Mouse (Mus musculus) layer of hippocampus, postnatal 14 days (tissue): ENCODE results near the gene Ccnc. TPM values are rescaled to one million over a fixed set of nuclear protein-coding genes. Genes with fewer than 3 reads are reported as not detected.
"Not testable (repeated sequence)": the region's sequence is repeated elsewhere in the genome, so short reads cannot be mapped to it uniquely, and the experiment has no call there.

Source experiments
- DNase-seq, 2 experiments: peaks; one replicate each; pipeline ENCODE4 v3.0.0; 2021 to 2022; ENCODE audit warnings: low spot score in 2 of 2, mixed read lengths in 1 of 2
- total RNA-seq, 2 experiments: library from RNA; stranded (reverse); gene quantifications; 2 replicates each; pipeline ENCODE4 v1.2.3; 2021

Gene Ccnc
- total RNA-seq, 2 experiments from 2014 or later: 39.6 to 45.4 TPM

DNA sequence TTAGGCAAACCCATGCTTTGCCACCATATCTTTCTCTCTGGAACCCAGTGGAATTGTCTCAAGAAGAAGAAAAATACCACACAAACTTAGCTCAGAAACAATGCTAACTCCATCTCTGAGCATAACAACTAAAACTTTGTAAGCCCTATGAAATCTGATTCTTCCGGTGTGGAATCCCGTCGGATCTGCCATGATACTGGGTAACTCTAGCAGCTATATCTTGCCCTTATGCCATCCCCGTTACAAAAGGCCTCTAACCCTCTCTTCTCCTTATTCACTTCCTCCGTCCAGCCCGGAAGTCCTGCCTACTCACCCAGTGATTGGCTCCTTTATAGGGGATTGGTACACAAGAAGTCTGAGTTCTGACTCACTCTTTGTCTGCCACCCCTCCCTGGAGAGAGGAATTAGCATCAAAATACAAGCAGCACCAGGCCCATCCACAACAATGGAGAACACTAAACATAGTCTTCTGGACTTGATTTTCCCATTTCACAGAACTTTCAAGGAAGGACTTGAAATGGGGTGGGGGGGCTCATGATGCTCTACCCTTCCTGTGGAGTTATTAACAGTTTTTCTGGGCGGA is 4.7 kb upstream of the Ccnc start:
- DNase-seq: no peak

GRCm38 (mm10) chr4:21726912-21727614 is 438 bp upstream of the Ccnc start:
- peak; percentile 14 to 59 for DNase-seq

DNA sequence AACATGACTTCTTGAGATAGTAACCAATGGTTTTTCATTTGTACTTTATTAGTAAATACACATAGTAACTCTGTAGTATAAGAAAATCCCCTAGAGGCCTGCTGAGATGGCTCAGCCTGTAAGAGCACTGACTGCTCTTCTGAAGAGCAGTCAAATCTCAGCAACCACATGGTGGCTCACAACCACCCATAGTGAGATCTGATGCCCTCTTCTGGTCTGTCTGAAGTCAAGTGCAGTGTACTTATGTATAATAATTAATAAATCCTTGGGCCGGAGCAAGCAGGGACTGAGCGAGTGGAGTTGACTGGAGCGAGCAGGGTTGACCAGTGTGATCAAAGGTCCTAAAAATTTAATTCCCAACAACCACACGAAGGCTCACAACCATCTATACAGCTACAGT is 11.7 kb downstream of the Ccnc start:
- no peak for DNase-seq

DNA sequence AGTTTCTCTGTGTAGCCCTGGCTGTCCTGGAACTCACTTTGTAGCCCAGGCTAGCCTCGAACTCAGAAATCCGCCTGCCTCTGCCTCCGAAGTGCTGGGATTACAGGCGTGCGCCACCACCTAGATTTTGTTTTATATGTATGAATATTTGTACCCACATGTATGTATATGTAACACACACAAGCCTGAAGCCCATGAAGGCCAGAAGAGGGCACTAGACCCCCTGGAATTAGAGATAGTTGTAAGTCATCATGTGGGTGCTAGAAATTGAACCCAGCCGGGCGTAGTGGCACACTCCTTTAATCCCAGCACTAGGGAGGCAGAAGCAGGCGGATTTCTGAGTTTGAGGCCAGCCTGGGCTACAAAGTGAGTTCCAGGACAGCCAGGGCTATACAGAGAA is 16.6 kb downstream of the Ccnc start:
- not testable (repeated sequence) for DNase-seq

GRCm38 (mm10) chr4:21745723-21746122 is 18.2 kb downstream of the Ccnc start:
- no peak for DNase-seq

GRCm38 (mm10) chr4:21755123-21755789 is 27.8 kb downstream of the Ccnc start:
- no peak for DNase-seq

DNA sequence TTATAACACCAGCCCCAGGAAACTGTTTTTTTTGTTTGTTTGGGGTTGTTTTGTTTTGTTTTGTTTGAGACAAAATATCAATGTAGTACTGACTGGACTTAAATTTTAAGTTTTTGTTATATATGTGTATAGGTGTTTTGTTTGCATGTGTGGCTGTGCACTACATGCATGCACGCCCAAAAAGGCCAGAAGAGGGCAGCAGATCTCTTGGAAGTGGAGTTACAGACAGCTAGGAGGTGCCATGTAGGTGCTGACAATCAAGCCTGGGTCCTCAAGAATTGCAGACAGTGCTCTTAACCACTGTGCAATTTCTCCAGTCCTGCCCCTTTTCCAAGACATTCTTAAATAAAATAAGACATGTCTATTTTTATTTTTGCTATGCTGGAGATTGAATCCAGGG is 31.4 kb downstream of the Ccnc start:
- DNase-seq: no peak

DNA sequence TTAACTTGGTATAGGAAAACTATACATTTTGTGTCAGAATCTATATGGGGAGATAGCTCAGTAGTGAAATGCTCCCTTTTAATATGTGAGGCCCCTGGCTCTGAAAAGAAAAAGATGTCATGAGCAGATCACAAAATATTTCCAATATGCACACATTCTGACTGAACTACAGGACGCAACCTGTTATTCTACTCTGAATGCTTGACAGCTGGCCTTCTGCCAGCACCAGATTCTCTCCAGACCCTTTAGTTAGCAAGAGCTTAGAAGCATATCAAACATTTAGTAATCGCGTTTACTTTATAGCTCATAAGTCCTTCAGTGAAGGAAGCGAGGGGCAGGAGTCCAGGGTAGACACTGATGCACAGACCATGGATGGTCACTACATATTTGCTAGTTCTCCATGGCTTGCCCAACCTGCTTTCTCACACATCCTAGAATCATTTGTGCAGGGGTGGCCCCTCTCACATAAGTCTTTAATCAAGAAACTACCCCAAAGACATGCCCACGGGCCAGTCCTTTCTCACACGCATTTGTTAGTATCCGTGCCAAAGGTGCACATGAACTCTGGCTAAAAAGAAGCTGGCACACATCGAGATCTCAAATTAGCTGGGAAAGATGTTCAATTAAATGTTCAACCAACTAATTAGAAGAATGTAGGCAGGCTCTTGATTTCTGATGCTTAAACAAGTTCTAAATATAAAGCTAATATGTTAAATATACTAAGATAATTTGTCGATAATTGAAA is 34.1 kb downstream of the Ccnc start:
- peak; percentile 39 to 58 for DNase-seq

- no peak for DNase-seq
These were observed 36.3 kb downstream of the Ccnc start for GRCm38 (mm10) chr4:21763827-21764226.

GRCm38 (mm10) chr4:21766171-21766862 is 38.8 kb downstream of the Ccnc start:
- DNase-seq: no peak

DNA sequence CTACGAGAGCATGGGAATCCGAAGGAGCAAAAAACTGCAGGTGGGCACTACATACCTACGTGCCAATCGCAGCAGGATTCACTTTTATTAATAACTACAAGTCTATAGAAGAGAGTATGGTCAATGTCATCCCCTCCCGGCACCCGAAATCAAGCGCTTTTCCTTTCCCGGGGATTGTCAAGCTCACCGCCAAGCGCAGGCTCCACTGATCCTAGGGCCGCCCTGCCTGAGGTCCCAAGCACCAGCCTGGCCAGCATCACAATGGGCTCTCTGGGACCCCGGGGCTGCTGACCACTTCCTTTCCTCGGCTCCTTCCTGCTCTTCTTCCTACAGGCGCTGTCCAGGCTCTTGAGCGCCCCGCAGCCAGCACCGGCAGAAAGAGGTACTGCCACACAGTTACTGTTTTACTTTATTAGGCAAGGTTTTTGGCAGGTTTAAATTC is 39.4 kb downstream of the Ccnc start, which contains the start of the genes Usp45 and Tstd3:
TSS of gene Usp45 (plus strand) at position 294 of the 442 bp plus-strand sequence.
TSS of gene Tstd3 (minus strand) at position 350 of the 442 bp plus-strand sequence.
- DNase-seq: peak; percentile 76 to 90

GRCm38 (mm10) chr4:21771064-21771463 is 43.6 kb downstream of the Ccnc start:
- DNase-seq: no peak

GRCm38 (mm10) chr4:21772306-21772705 is 44.8 kb downstream of the Ccnc start:
- no peak for DNase-seq

DNA sequence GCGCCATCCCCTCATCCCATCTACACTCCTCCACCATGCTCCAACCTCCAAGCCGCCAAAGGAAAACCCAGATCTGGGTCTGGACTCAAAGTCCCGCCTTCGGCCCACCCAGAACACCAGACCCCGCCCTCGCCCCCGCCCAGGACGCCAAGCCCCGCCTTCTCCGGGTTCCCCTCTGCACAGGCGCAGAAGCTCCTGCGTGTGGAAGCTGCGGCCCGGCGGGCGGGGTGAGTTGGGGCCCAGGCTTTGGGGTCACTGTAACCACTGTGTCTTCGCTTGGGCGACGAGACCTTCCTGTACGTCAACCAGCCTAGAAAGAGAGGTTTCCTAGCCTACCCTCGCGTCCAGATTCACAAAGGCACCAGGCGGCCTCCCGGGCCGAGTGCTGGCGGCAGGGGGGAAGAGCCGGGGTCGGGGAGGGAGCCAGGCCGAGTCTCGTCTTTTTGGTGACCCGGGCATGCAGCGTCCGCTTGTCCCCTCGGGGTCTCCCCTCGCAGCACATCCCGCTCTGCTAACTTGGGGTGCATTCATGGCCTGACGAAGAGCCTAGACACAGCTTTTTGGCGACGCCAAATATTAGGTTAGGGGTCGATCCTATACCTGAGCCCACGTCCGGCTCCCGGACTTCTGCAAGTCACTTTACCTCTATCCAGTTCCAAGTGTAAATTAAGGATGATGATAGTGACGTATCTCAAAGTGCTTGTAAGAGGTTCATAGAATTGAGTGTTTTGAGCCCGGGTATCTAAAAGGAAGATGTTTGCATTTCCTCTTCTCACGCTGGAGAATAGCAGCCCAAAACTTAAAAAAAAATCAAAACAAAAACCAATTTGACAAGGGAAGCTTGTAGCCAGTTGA is 48.8 kb downstream of the Ccnc start:
- DNase-seq: peak; percentile 88 to 93

GRCm38 (mm10) chr4:21776946-21777265 is 49.4 kb downstream of the Ccnc start:
- no peak for DNase-seq

DNA sequence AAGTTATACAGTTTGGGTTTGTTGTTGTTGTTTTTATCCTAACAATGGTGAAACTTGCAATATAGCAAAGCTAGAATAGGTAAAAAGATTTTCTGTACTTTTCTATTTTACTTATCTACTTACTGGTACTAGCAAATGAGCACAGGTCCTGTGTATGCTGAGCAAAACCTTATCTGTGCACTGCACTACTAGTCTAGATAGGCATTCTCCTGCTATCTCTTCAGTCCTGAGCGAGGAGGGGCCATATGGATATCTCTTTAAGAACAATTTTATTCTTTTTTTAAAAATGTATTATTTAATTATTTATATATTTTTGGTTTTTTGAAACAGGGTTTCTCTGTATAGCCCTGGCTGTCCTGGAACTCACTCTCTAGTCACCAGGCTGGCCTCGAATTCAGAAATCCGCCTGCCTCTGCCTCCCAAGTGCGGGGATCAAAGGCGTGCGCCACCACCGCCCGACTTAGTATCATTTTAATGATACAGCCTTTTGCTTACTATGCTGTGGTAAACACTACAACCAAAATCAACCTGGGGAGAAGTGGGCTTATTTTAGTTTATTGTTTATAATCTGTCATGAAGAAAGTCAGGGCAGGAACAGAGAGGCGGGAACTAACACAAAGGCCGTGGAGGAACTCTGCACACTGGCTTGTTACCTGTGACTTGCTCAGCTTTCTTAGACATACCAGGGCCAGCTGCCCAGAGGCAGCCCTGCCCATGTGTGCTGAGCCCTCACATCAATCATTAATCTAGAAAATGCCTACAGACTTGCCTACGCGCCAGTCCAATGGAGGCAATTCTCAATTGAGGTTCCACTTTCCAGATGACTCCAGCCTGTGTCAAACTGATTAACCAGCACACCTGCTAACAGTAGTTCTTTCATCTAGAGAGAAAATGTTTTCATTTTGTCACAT is 53.6 kb downstream of the Ccnc start:
- no peak for DNase-seq

DNA sequence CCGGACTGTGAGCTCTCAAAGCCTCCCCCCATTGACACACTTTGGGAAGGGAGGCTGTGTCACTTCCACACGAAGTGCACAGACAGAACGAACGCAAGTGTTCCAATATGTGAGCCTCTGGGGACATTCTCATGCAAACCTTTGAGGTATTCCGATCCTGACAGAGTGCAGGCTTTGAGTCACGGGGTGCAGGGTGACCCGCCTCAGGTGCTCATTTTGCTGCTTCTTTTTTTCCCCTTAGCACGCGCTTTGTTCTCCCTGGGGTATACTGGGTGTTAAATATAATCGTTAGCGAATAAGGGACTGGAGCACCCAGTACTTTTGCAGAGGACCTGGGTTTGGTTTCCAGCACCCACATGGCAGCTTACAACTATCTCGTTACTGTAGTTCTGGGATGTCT is 58.8 kb downstream of the Ccnc start:
- no peak for DNase-seq

DNA sequence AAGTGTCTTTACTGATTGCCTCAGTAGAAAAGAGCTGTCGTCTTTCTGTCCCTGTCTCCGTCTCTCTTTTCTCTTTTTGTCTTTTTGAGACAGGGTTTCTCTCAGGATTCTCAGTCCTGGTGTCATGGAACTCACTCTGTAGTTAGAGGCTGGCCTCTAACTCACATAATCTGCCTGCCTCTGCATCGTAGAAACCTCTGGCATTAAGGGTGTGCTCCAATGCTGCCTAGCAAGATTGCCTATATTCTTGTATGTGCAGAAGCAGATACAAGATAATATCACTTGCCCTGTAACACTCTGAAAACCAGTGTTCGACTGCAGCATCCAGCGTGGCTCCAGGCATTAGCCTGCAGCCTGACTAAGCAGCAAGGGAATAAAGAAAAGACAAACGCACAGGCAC is 61.4 kb downstream of the Ccnc start:
- no peak for DNase-seq

- no peak for DNase-seq
These were observed 62.3 kb downstream of the Ccnc start for GRCm38 (mm10) chr4:21789836-21790235.
